ENCODE assay signal across 25 mouse cellular contexts in the genomic region with DNA sequence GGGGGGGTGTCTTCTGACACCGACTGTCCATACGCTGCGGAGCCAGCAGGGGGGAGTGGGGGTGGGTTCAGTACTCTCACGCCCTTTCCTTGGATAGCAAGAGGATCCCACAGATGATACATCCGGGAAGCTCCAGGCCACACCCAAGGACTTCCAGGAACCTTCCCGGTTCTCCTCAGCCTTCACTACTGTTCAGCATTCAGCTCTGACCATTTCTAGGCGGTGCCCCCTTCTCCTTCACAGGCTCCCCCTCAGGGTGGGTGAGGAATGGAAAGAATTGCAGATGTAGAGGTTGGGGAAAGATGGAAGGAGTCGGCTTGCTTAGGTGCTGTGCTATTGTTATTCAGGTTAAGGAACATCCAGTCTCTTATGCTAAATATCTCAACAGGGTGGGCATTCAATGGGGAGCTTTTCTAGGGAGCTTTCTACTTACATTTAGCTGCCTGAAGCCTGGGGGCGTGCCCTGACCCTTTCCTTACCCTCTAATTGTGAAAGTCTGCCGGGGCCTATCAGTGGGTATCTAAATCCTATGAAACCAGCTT. TPM values are rescaled to one million over a fixed set of nuclear protein-coding genes. Genes with fewer than 3 reads are reported as not detected.
A peak's percentile ranks its signal among the peaks of the same experiment; 100 is the strongest.
DNase-seq lines count a peak whose midpoint lies in the region; ATAC-seq and TF ChIP-seq lines count a peak whose summit lies in the region.
"Had no signal": no experiment of that assay in that cellular context is flagged by ENCODE, and none has a peak within 500 bp of the region (broad histone marks: within the 10 kb centered on the region; RNA-seq: fewer than 3 reads in every experiment).

No protein-coding gene starts in this region.

- no peak for TF ChIP-seq CTCF in ES-Bruce4 (IDR thresholded peaks at IDR 0.05; ENCODE audit: low read depth, low read length)

- peaks cover 14% of the 10 kb centered on the region; the same call in 1 of the 2 replicates for H3K27me3 ChIP-seq in kidney, embryonic 14.5 days (ENCODE audit: control insufficient read depth, insufficient read depth, low read length)
- H3K27me3 ChIP-seq in ES-Bruce4 (ENCODE audit: control insufficient read depth, insufficient read depth, low read length, poor library complexity, severe bottlenecking), result no peaks in the 10 kb centered on the region

- no peaks in the 10 kb centered on the region for H3K4me1 ChIP-seq in kidney, embryonic 14.5 days (ENCODE audit: control insufficient read depth, insufficient read depth, low read length)
- peaks cover 3% of the 10 kb centered on the region for H3K4me1 ChIP-seq in ES-Bruce4 (ENCODE audit: control insufficient read depth, insufficient read depth, low read length)

- H3K9me3 ChIP-seq in kidney, embryonic 14.5 days (ENCODE audit: control insufficient read depth, low read length), result no peaks in the 10 kb centered on the region
- peaks cover 8% of the 10 kb centered on the region for H3K9me3 ChIP-seq in ES-Bruce4 (replicated peaks; ENCODE audit: control insufficient read depth, insufficient read depth, low read length, poor library complexity, severe bottlenecking)
- H3K9me3 ChIP-seq: forebrain, embryonic 10.5 days; forebrain, embryonic 13.5 days; heart, embryonic 12.5 days; heart, embryonic 15.5 days had no signal

- no peaks in the 10 kb centered on the region for H3K36me3 ChIP-seq in kidney, embryonic 14.5 days (ENCODE audit: control insufficient read depth, insufficient read depth, low read length)
- no peaks in the 10 kb centered on the region for H3K36me3 ChIP-seq in ES-Bruce4 (ENCODE audit: control insufficient read depth, insufficient read depth, low read length, poor library complexity, severe bottlenecking)
- H3K36me3 ChIP-seq: forebrain, embryonic 10.5 days; heart, embryonic 12.5 days; heart, embryonic 15.5 days had no signal

- no peak for TF ChIP-seq POLR2A in ES-Bruce4 (IDR thresholded peaks at IDR 0.05; ENCODE audit: insufficient read depth, low read length)

- no peak overlapping the region for H3K4me2 ChIP-seq in kidney, embryonic 14.5 days (replicated peaks; ENCODE audit: low read depth, low read length)
- H3K4me2 ChIP-seq: forebrain, embryonic 13.5 days; heart, embryonic 12.5 days; heart, embryonic 15.5 days; hindbrain, embryonic 14.5 days had no signal

- no peak overlapping the region for H3K4me3 ChIP-seq in kidney, embryonic 14.5 days (ENCODE audit: low read length)
- 0 out of 2 replicates have a peak overlapping the region, but pooled peaks have one; percentile 9 for H3K4me3 ChIP-seq in ES-Bruce4 (ENCODE audit: low read depth, low read length)
- H3K4me3 ChIP-seq: forebrain, embryonic 10.5 days; forebrain, embryonic 13.5 days; heart, embryonic 12.5 days; heart, embryonic 15.5 days had no signal

- ATAC-seq in kidney, embryonic 14.5 days (ENCODE audit: low FRiP score, low TSS enrichment), result peak; percentile 24; the same call in 1 of the 2 replicates
- ATAC-seq: CD4-positive, CD25-positive, alpha-beta regulatory T cell, adult 4 months; forebrain, embryonic 13.5 days; forebrain, embryonic 16.5 days; hindbrain, postnatal 0 days; intestine, postnatal 0 days had no signal

- no peak overlapping the region for H3K27ac ChIP-seq in kidney, embryonic 14.5 days (ENCODE audit: low read depth, low read length)
- peak overlapping the region; percentile 95 for H3K27ac ChIP-seq in ES-Bruce4 (ENCODE audit: insufficient read depth, low read length)
- H3K27ac ChIP-seq: forebrain, embryonic 10.5 days; heart, embryonic 15.5 days; hindbrain, embryonic 14.5 days; hindbrain, postnatal 0 days had no signal

- WGBS in kidney, embryonic 14.5 days, result 25% methylated on average over 10 of the region's 10 CpGs

- no peak overlapping the region for H3K9ac ChIP-seq in kidney, embryonic 14.5 days (ENCODE audit: low read depth, low read length)
- H3K9ac ChIP-seq in ES-Bruce4 (ENCODE audit: low read depth, poor library complexity, severe bottlenecking), result no peak overlapping the region
- H3K9ac ChIP-seq: forebrain, embryonic 13.5 days; heart, embryonic 12.5 days; heart, embryonic 15.5 days; hindbrain, embryonic 14.5 days had no signal

- DNase-seq in kidney, postnatal 14 days, result no peak
- DNase-seq in ES-CJ7 (ENCODE audit: low read depth, low spot score) (peak; percentile 99), ZHBTc4 (ENCODE audit: low read depth, low spot score) (peak; percentile 96)
- DNase-seq in lung, postnatal 25 days (ENCODE audit: low spot score), result no peak
- DNase-seq: adrenal gland, postnatal 10 days; adrenal gland, postnatal 36 days; cerebellum, adult 18-20 months; cerebellum, adult 9-10 months; cerebellum, postnatal 25 days; gastrocnemius, postnatal 10 days; gastrocnemius, postnatal 36 days; heart, adult 18-20 months; heart, postnatal 10 days; heart, postnatal 4 days had no signal

- peak; percentile 86 for TF ChIP-seq EP300 in ES-Bruce4 (IDR thresholded peaks at IDR 0.05; ENCODE audit: insufficient read depth, low read depth, low read length)

RNA-seq across cellular contexts. Expression of a gene that starts 33.8 kb away (rescaled TPM):
- 41.4 and 51.0 TPM in 2 replicates for polyA plus RNA-seq in kidney, embryonic 14.5 days (2014; fragmentation: Nextera tagmentation; extraction: Ambion mirVana)
- polyA plus RNA-seq in ES-Bruce4 (2011; ENCODE audit: insufficient read depth, insufficient read length, low read depth, missing spikeins), result 4.6 and 4.8 TPM in 2 replicates

Comparison
In these comparisons a context has a peak if more than half of its experiments do, and no peak if none do; other contexts are left out.
1. DNase-seq: peak in ES-CJ7 (single experiment) and ZHBTc4 (single experiment); none in kidney, postnatal 14 days (single experiment) and lung, postnatal 25 days (single experiment).